ENCODE assay signal across 24 mouse cellular contexts in genomic region chr16:9498301-9498700, GRCm38 (mm10).
"Had no signal": no experiment of that assay in that cellular context is flagged by ENCODE, and none has a peak within 500 bp of the region (broad histone marks: within the 10 kb centered on the region; RNA-seq: fewer than 3 reads in every experiment).

No protein-coding gene starts in this region.

- ATAC-seq: hindbrain, postnatal 0 days; intestine, embryonic 16.5 days had no signal

- H3K4me3 ChIP-seq: heart, adult 2 months; heart, embryonic 13.5 days; heart, embryonic 15.5 days; hindbrain, embryonic 13.5 days; hindbrain, embryonic 15.5 days; left cerebral cortex, adult 2 months; limb, embryonic 10.5 days; limb, embryonic 12.5 days; liver, embryonic 13.5 days; liver, embryonic 15.5 days had no signal

- H3K27me3 ChIP-seq: heart, embryonic 13.5 days; heart, embryonic 15.5 days; hindbrain, embryonic 13.5 days; hindbrain, embryonic 15.5 days; limb, embryonic 12.5 days; liver, embryonic 13.5 days; liver, embryonic 15.5 days had no signal

- H3K27ac ChIP-seq: heart, adult 2 months; heart, embryonic 13.5 days; heart, embryonic 15.5 days; hindbrain, embryonic 13.5 days; hindbrain, embryonic 15.5 days; hindbrain, postnatal 0 days; left cerebral cortex, adult 2 months; limb, embryonic 10.5 days; limb, embryonic 12.5 days; liver, embryonic 13.5 days; liver, embryonic 15.5 days had no signal

- H3K9me3 ChIP-seq: heart, embryonic 13.5 days; heart, embryonic 15.5 days; hindbrain, embryonic 13.5 days; hindbrain, embryonic 15.5 days; limb, embryonic 10.5 days; limb, embryonic 12.5 days; liver, embryonic 13.5 days; liver, embryonic 15.5 days had no signal

- DNase-seq: gastrocnemius, postnatal 14 days; gastrocnemius, postnatal 36 days; heart, adult 11 months; heart, adult 2 months; heart, postnatal 14 days; heart, postnatal 36 days; kidney, adult 2 months; kidney, adult 9 months; kidney, postnatal 14 days; kidney, postnatal 36 days; liver; liver, embryonic 13.5 days had no signal

- H3K36me3 ChIP-seq: heart, embryonic 13.5 days; heart, embryonic 15.5 days; hindbrain, embryonic 13.5 days; hindbrain, embryonic 15.5 days; limb, embryonic 10.5 days; limb, embryonic 12.5 days; liver, embryonic 13.5 days; liver, embryonic 15.5 days had no signal

- H3K9ac ChIP-seq: heart, embryonic 13.5 days; heart, embryonic 15.5 days; hindbrain, embryonic 13.5 days; hindbrain, embryonic 15.5 days; limb, embryonic 12.5 days; liver, embryonic 13.5 days; liver, embryonic 15.5 days had no signal

- H3K4me2 ChIP-seq: heart, embryonic 11.5 days; heart, embryonic 13.5 days; heart, embryonic 15.5 days; hindbrain, embryonic 13.5 days; hindbrain, embryonic 15.5 days; limb, embryonic 12.5 days; liver, embryonic 11.5 days; liver, embryonic 13.5 days; liver, embryonic 15.5 days had no signal

- H3K4me1 ChIP-seq: hindbrain, embryonic 13.5 days; hindbrain, embryonic 15.5 days; limb, embryonic 10.5 days; limb, embryonic 12.5 days; liver, embryonic 13.5 days; liver, embryonic 15.5 days had no signal
